Mouse (Mus musculus): ENCODE results near the gene Gm21876. TPM values are rescaled to one million over a fixed set of nuclear protein-coding genes. Genes with fewer than 3 reads are reported as not detected.

Gene Gm21876
- total RNA-seq (2015) (not detected in 2 replicates), total RNA-seq (2017) (not detected in 2 replicates)

DNA sequence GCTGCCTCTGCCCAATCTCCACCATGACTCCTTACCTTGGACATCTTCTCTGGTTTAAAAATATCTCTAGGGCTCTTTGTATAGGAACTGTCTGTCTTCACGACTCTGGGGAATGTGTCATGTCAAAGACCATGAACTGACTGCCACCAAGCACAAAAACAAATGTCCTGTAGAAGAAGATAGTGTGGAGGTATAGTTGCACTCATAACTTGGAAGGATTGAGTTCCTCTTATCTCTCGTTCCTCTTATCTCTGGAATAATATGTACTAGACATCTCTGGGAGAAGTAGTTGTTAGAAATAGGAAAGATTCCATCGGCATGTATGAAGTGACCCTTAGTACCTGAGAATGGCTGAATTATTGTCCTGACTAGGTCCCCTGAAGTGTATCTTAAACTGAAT lies at the start of gene Gm21876:
Gene Gm21876 (minus strand): TSS at position 101 of the 400 bp plus-strand sequence.
- ATAC-seq (replicated peaks; ENCODE audit: poor library complexity), result no peak

DNA sequence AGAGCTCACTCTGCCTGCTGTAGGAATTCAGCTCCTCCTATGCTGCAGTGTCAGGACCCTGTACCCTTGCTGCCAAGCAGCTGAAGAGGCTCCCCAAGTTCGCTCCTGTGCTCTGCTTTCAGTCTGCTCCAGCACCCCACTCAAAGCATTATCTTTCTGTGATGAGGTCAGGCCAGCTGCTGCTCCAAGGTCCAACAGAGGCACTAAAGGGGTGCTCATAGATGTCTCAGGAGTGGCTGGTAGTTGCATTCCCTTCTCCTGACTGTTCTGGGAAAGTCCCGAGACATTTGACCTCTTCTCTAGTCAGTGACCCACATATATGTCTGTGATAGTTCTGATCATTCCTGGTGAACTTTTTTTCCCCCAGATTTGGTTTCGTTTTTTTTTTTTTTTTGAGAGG lies 45.0 kb upstream of the Gm21876 start:
- no peak for ATAC-seq (replicated peaks; ENCODE audit: poor library complexity)

DNA sequence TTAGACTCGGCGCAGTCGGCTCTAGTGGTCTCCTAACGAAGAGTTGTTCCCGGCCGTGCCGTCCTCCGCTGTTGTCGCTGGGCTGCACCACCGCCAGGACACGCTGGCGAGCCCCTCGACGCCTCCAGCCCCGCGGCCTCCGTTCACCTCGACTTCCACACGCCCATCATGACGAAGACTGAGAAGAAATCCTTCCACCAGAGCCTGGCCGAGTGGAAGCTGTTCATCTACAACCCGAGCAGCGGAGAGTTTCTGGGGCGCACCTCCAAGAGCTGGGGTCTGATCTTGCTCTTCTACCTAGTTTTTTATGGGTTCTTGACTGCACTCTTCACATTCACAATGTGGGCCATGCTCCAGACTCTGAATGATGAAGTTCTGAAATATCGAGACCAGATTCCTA lies 28.8 kb downstream of the Gm21876 start:
- ATAC-seq (replicated peaks; ENCODE audit: poor library complexity), result peak; percentile 52; the same call in 1 of the 2 replicates

Other genes starting within 250 kb of the Gm21876 start
- 27.0 and 38.2 TPM in 2 replicates for gene Cfp, start 244.1 kb downstream of the Gm21876 start, total RNA-seq (2015)
- 19.5 and 32.9 TPM in 2 replicates for gene Cfp, start 244.1 kb downstream of the Gm21876 start, total RNA-seq (2017)
- 4.3 and 5.5 TPM in 2 replicates for gene Elk1, start 225.0 kb downstream of the Gm21876 start, total RNA-seq (2015)
- gene Elk1, start 225.0 kb downstream of the Gm21876 start, total RNA-seq (2017), result 3.7 and 4.6 TPM in 2 replicates
- 57.0 and 66.6 TPM in 2 replicates for gene Uxt, start 213.6 kb downstream of the Gm21876 start, total RNA-seq (2015)
- 24.7 and 35.6 TPM in 2 replicates for gene Uxt, start 213.6 kb downstream of the Gm21876 start, total RNA-seq (2017)
- 10.0 and 14.9 TPM in 2 replicates for gene Zfp182, start 113.3 kb downstream of the Gm21876 start, total RNA-seq (2015)
- 8.3 and 11.9 TPM in 2 replicates for gene Zfp182, start 113.3 kb downstream of the Gm21876 start, total RNA-seq (2017)
- gene Spaca5, start 107.2 kb downstream of the Gm21876 start, total RNA-seq (2015), result not detected in 2 replicates
- not detected in 2 replicates for gene Spaca5, start 107.2 kb downstream of the Gm21876 start, total RNA-seq (2017)
- gene Zfp300, start 86.1 kb downstream of the Gm21876 start, total RNA-seq (2015), result 1.3 and 1.6 TPM in 2 replicates
- gene Zfp300, start 86.1 kb downstream of the Gm21876 start, total RNA-seq (2017), result 0.27 and 0.75 TPM in 2 replicates
- gene Ssxa1, start 59.8 kb downstream of the Gm21876 start, total RNA-seq (2015), result not detected in 2 replicates
- not detected in 2 replicates for gene Ssxa1, start 59.8 kb downstream of the Gm21876 start, total RNA-seq (2017)

Measured in megakaryocyte progenitor cell, adult 5-6 weeks (primary cell).